Mouse (Mus musculus) left cerebral cortex, postnatal 25 days (tissue): ENCODE measurements around the gene Prrc2c. TPM values are rescaled to one million over a fixed set of nuclear protein-coding genes. Genes with fewer than 3 reads are reported as not detected.
"Not testable (repeated sequence)": the region's sequence is repeated elsewhere in the genome, so short reads cannot be mapped to it uniquely, and the experiment has no call there.

Source experiments
- DNase-seq, 2 experiments: peaks; one replicate each; pipeline ENCODE4 v3.0.0; 2022; ENCODE audit warnings: low spot score in 2 of 2, mixed read lengths in 1 of 2
- intact Hi-C: fragments of 180-260 bp; cut with DNase I; formaldehyde crosslinking; loops from one replicate; pipeline ENCODE4 v1.15.1; 2025
- total RNA-seq, 2 experiments: library from RNA; stranded (reverse); gene quantifications; 2 replicates each; pipeline ENCODE4 v1.2.3; 2021

The Prrc2c gene
- total RNA-seq, 2 experiments from 2014 or later = 190 to 226 TPM

DNA sequence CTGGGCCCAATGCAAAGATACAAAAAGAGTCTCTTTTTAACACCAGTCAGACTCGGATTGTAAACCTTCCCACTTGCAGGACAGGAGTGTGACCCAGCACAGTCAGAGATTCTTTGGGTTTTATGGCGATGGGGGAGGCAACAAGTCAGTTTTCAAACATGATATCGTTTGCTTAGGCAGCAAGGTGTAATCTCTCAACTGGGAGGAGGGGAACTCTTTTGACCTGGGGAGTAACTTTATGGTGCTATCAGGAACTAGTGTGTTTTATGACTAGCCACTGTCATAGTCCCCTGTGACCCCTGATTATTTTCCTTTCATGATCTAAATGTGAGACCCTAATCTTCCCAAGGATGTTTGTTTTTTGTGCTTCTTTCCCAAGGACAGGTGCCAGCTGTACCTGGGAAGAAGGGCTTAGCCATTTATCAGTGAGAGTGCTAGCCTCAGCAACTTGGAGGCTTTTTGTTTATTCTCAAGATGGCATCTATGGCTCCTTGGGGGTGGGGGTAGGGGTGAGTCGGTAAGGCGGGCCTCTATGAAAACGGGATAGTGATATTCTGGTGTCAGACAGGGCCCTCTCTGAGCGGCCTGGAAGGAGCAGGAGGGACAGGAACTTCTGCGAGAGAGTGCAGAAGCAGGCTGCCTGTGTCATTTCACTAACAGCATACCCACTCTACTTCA, 39.8 kb downstream of the Prrc2c start:
- no peak for DNase-seq
- intact Hi-C loops = no loop called here

DNA sequence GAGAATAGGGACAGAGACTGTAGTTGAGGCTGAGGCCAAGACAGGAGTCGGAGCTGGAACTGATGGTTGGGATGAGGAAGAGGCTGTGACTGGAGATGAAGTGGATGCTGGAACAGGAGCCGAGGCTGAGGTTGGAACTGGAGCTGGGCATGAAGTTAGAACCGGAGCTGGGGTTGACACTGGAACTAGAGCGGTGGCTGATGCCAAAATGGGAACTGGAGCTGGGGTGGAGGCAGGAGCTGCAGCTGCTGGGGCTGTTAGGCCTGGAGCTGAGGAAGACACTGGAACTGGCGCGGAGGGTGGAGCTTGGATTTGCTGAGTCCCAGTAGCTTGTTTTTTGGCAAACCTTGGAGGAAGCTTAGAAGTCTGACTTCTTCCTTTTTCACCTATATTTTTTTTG, 42.5 kb downstream of the Prrc2c start:
- DNase-seq = peak in 1 of 2 experiments; percentile 22
- intact Hi-C loops = no loop called here

DNA sequence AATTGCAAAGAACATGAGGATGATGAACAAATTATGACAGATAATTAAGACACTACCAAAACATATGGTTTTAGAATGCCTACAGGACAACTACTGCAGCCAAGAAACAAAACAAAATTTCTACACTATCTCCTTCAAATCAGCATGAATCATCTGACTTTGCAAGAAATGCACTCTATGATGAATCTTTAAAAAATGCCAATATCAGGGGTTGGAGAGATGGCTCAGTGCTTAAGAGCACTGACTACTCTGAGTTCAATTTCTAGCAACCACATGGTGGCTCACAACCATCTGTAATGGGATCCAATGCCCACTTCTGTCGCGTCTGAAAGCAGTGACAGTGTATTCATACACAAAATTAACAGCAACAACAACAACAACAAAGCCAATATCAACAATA, 46.6 kb downstream of the Prrc2c start:
- intact Hi-C loops = no loop called here
- no peak for DNase-seq

DNA sequence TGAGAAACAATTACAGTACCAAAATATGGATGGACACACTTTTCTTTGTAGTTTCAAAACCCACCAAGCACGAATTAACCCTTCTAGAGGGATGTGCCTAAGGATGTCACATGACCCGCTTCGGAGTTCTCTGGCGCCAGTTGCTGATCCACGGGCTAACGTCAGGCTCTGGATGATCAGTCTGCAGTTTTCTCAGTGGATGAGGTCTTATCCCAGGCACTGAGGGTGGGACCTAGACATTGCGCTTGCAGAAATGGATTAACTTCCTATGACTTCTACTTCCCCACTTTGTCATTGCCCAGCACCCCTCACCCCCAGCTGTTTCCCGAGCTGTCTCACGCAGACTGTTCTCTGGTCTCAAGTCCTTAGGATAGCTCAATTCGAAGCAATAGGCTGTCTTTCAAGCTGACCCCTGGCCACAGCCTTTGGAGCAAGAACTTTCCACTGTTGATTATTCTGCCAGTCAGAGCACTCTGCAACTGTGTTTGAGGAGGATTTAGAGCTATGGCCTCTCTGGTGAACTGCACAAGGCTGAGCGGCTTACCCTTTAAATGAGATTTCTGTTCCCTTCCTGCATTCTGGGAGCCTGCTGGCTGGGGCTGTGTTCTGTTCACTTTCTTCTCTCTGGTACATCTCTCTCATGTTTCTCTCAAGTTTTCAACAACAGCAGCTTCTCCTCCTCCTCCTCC, 74.7 kb downstream of the Prrc2c start:
- intact Hi-C loops = loop anchor here (1.0 to 10.0 kb wide), 2 partner anchors 116 to 311 kb away; no protein-coding TSS in a partner anchor
- peak in 1 of 2 experiments; percentile 5 for DNase-seq

DNA sequence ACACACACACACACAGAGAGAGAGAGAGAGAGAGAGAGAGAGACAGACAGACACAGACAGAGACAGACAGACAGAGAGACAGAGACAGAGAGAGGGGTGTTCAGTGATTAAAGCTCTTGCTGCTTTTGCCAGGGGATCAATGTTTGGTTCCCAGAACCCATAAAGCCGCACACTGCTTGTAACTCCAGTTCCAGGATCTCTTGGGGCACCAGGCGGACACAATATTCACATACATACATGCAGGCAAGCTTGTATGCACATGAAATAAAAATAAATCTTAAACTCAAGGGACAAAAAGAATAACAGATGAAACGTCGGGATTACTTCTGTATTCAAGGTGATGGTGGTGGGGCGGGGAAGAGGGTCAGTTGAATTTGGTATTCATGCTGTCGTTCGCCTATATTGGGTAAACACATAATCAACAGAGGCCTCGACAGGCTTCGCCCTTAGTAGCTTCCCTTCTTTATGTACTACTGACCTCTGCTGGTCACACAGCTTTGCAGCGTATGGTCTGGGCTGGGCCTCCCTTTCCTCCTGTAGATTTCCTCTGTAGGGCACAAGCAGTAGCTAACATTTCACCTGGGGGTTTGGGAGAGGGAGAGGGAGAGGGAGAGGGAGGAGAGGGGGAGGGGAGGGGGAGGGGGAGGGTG, 75.4 kb downstream of the Prrc2c start:
- intact Hi-C loops = loop anchor here (1.0 to 10.0 kb wide), 2 partner anchors 116 to 310 kb away; no protein-coding TSS in a partner anchor
- peak; percentile 74 for DNase-seq

DNA sequence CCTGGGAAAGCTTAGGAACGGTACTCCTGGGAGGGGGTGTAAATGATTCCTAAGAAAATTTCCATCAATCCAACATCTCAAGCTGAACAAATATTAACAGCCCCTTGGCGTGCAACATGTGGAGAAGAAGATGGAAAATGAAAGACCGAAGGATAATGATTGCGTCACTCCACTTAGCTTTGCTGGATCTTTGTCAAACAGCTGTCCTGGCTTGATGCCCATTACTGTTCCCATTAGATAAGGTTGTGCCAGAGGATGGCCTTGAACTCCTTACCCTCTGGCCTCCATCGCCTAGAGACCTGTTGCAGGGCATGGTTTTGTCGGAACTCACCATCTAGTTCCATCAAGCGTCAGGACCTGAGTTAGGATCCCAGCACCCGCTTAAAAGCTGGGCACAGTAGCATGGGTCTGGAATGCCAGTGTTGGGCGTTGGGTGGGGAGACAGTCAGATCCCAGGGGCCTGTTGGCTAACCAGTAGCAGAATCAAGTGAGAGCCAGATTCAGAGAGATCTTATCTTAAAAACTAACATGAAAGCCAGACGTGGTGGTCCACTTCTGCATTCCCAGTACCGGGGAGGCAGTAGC, 80.0 kb downstream of the Prrc2c start:
- DNase-seq = no peak
- intact Hi-C loops = loop anchor here (10.0 kb wide), 1 partner anchor 306 kb away; no protein-coding TSS in a partner anchor

DNA sequence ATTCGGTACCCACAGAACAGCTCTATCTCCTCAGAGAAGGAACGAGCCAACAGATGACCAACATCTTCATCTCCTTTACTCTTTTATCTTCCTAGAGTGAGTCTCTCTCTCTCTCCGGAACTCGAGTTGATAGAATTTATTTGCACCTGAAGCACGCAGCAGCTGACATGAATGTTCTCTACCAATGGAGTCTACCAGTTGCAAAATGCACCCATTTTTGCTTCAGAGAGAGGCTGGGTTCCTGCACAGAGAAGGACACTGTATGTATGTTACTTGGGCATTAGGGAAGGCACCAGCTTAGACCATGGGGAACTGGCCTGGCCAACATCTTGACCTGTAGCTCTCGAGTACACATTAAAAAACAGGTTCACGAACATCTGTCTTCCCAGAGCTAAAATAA, 82.2 kb downstream of the Prrc2c start, which contains the start of gene Myocos:
Myocos (minus strand) TSS at position 101 of the 400 bp plus-strand sequence.
- DNase-seq = no peak

DNA sequence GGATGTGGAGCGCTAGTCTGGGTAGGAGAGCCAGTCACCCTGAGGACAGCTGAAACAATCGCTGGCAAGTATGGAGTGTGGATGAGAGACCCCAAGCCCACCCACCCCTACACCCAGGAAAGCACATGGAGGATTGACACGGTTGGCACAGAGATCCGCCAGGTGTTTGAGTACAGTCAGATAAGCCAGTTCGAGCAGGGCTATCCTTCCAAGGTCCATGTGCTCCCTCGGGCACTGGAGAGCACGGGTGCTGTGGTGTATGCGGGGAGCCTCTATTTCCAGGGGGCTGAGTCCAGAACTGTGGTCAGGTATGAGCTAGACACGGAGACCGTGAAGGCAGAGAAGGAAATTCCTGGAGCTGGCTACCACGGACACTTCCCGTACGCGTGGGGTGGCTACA, 91.9 kb downstream of the Prrc2c start:
- intact Hi-C loops = no loop called here
- DNase-seq = no peak

More for the DNA sequence above, 82.2 kb downstream of the Prrc2c start, which contains the start of gene Myocos:
- intact Hi-C loops = no loop called here

DNA sequence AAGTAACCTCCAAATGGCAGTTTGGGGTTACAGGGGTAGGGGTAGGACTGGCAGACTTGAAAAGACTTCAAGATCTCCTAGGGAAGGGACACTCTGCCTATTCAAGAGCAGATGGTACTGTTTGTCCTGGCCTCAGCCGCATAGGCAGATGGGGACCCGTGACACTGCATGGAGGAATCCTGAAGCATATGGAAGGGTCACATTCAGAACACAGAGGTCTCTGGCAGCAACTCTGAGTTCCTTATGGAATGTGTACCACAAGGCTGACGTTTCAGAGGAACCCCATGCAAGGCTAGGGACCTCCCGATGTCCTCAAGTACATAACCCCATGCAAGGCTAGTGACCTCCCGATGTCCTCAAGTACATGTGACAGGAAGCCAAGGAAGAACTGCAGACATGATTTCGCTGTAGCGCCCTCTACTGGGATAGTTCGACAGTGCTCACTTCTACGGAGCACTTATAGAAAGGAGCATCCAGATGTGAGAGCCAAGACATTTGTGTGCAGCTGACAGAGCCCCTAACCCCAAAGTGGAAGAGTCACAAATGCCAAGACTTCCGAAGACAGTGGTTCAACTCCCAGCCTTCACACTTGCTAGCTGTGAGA, 94.2 kb downstream of the Prrc2c start:
- intact Hi-C loops = no loop called here
- DNase-seq = no peak

DNA sequence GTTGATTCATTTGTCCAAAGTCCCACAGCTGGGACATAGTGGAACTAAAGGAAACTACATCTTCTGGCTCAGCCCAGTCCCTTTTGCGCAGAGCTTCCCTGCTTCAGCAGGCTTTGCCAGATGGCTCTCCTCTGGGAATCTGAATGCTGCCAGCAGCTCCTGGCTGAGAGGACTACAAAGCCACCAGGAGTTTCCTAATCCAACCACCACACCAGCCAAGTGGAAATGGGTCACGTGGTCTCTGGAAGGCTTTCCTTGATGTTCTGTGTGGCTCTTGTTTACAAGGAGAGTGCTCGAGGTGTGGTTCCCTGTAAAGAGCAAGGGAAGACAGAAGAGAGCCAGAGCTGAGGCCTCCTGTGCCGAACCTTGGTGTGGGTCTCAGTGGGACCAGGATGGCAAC, 96.6 kb downstream of the Prrc2c start:
- peak; percentile 42 to 75 for DNase-seq
- intact Hi-C loops = no loop called here

DNA sequence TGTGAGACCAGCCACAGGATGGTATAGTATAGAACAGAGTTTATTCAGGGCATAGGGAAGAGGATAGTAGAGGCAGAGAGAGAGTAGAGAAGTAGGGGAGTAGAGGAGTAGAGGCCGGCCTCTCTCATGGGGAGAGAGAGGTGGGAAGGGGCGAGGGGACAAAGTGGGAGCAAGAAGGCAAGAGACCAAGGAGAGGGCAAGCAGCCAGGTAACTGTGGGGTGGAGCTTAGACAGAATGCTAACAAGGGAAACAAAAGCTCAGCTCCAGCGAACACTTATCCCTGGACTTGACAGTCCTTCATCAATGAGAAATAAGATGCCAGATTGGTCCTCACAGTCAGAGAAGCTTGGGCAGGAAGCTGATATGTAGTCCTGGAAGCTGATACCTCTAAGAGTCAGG, 97.8 kb downstream of the Prrc2c start:
- DNase-seq = no peak
- intact Hi-C loops = no loop called here

DNA sequence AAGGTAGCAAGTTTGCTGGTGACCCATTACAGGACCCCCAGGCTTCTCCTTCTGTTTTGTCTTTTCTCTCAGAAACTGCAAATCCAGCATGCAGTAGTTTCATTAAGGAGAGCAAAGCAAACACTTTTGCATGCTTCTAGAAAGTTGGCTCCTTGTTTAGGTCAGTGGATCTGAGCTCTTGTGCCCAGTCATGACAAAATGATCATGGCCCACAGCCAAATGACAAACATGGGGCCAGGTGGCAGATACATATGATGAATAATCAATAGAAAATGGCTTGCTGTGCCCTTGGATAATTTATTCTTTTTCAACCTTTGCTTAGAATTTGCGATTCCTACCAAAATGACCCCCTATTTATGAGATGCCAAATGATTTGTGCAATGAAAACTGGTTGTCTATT, 100.5 kb downstream of the Prrc2c start:
- no peak for DNase-seq
- intact Hi-C loops = no loop called here

DNA sequence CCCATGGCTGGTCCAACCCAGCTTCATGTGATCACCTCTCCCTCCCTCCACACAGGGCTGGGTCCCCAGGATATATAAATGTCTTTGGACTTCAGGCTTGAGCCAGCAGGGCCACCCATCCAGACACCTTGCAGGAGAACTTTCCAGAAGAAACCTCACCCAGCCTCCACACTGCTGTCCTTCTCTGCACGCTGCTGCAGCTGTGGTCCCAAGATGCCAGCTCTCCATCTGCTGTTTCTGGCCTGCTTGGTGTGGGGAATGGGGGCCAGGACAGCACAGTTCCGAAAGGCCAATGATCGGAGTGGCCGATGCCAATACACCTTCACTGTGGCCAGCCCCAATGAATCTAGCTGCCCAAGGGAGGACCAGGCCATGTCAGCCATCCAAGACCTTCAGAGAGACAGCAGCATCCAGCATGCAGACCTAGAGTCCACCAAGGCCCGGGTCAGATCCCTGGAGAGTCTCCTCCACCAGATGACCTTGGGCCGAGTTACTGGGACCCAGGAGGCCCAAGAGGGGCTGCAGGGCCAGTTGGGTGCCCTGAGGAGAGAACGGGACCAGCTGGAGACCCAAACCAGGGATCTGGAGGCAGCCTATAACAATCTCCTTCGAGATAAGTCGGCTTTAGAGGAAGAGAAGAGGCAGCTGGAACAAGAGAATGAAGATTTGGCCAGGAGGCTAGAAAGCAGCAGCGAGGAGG, 101.2 kb downstream of the Prrc2c start, which contains the start of gene Myoc:
Myoc (plus strand) TSS at position 105 of the 700 bp plus-strand sequence.
- no peak for DNase-seq
- intact Hi-C loops = no loop called here

DNA sequence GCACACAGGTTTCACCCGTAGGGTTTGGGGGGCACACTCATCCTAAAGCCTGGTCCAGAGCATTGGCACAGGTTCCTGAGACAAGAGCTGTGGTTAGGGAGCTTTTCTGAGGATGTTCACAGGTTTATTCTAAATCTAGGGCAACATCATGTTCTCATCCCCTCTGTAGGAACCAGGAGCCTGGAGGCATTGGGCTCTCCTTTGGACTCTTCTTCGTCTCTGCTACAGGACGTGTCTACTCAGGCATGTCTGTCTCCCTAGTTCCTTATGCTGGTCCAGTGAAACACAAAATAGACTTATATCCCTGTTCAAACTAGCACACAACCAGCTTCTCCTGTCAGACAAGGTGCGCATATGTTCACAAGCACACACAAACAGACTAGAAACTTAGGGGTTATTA, 101.8 kb downstream of the Prrc2c start:
- intact Hi-C loops = no loop called here
- no peak for DNase-seq

DNA sequence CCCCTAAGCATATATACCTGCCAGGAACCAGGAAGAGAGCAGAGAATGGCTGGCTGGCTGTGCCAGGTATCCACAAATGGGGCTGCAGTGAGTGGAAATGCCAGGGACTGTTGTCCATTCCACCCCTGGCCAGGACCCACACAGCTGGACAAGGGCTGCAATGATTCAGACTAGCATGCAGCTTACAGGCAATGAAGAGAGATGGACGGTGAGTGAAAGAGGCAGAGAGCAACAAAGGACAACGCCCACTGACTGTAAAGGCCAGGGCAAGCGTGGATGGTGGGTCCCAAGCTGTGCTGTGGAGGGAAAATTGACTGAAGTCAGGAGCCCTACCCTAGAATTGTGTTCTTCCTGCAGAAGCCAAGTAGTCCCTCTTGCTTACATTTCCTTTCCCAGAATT, 103.8 kb downstream of the Prrc2c start:
- intact Hi-C loops = no loop called here
- DNase-seq = no peak

DNA sequence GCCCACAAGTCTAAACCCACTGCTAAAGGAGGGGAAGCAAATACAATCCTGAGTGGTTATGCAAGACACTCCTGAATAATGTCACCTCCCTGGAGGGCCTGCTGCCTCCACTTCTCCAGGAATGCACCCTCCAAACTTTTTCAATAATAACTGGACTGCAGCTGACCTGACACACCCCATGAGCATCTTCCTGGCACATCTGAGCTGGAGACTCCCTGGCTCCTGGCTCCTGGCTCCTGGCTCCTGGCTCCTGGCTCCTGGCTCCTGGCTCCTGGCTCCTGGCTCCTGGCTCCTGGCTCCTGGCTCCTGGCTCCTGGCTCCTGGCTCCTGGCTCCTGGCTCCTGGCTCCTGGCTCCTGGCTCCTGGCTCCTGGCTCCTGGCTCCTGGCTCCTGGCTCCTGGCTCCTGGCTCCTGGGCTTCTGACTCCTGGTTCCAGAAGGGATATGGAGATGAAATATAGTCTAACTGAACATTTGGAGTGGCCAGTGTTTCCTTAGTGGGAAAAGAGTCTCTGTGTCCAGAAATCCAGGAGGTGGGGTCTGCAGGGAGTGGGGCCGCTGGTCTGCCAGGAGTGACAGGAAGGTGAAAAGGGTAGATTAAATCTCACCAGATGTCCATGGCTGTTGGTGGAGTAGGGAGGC, 104.9 kb downstream of the Prrc2c start:
- intact Hi-C loops, DNase-seq: not testable (repeated sequence)

DNA sequence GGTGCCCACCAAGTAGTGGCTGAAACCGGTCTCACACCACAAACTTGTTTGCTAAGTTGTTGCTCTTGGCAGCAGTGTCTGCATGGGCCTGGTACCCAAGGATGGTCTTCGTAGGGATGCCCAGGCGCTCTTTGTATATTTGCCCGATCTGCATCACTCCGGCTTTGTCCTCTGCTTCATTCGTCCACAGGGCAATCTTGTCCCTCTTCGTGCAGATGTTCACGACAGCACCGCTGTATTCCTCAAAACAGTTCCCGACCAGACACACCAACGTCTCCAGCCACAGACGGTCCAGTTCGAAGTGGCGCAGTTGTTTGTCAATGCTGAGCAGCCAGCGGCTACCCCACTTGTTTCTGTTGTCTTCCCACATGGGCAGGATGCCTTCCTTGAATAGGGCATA, 112.0 kb downstream of the Prrc2c start:
- DNase-seq, intact Hi-C loops: not testable (repeated sequence)

DNA sequence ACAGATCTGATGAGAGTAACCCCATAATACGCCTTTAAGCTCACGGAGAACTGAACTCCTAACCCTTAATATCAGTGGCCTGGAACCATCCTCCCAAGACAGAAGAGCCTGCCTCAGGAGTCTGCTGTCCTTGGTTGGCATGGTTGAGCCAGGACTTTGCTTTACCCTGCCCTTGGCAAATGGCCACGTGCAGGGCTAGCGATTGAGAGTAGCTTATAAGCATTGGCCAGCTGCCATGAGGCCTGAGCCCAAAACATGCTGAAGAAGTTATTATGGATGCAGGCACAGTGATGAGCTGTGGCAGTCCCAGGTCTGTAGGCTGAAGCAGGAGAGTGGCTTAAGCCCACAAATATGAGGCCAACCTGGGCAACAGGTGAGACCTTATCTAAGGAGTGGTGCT, 112.5 kb downstream of the Prrc2c start:
- DNase-seq, intact Hi-C loops: not testable (repeated sequence)

DNA sequence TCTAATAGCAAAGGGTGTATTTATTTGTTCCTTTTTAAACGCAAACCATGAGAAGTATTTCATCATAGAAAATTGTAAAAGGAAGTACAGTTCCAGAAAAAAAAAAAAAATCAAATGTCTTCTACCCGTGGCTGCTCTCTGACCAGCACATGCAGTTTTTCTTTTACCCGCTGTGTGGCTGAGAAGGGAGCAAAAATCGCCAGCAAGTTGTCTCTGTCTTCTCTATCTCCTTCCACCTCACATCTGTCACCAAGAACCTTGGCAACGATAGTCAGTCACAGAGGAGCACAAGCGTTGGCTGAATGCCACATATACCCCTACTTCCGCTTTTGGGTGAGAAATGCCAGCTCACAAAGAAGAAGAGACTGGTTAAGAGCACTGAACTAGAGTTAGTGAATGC, 115.1 kb downstream of the Prrc2c start:
- peak in 1 of 2 experiments; percentile 10 for DNase-seq

More for the DNA sequence above, 115.1 kb downstream of the Prrc2c start:
- intact Hi-C loops = no loop called here
